Mouse (Mus musculus) lung, embryonic 15.5 days (tissue): Measurements from ENCODE around the gene Eef1a2. TPM values are rescaled to one million over a fixed set of nuclear protein-coding genes. Genes with fewer than 3 reads are reported as not detected.

Experiments used
- ATAC-seq: fragments of 200-750 bp; cut with Nextera tagmentation; 2 replicates; pipeline ENCODE4 v1.8.0; 2017; ENCODE audit warnings: moderate number of reproducible peaks, borderline replicate concordance; ENCODE audit not compliant: low FRiP score, low TSS enrichment; ENCODE audit errors: extremely low read depth
- H3K27ac ChIP-seq: fragments of 300-500 bp; sonication (generic); 2 replicates; pipeline ENCODE4 v1.5.1; 2015; ENCODE audit warnings: moderate library complexity, mild to moderate bottlenecking, inconsistent platforms
- H3K27me3 ChIP-seq: fragments of 300-500 bp; sonication (generic); 2 replicates; pipeline ENCODE4 v1.6.1; 2015; ENCODE audit warnings: inconsistent platforms
- H3K36me3 ChIP-seq: fragments of 300-500 bp; sonication (generic); 2 replicates; pipeline ENCODE4 v1.6.1; 2015; ENCODE audit warnings: inconsistent platforms
- H3K4me1 ChIP-seq: fragments of 300-500 bp; sonication (generic); 2 replicates; pipeline ENCODE4 v1.6.1; 2015; ENCODE audit warnings: inconsistent platforms
- H3K4me2 ChIP-seq: fragments of 300-500 bp; sonication (generic); 2 replicates; pipeline ENCODE4 v1.6.1; 2015; ENCODE audit warnings: inconsistent platforms, mild to moderate bottlenecking, moderate library complexity
- H3K4me3 ChIP-seq: fragments of 300-500 bp; sonication (generic); 2 replicates; pipeline ENCODE4 v1.5.1; 2015; ENCODE audit warnings: mild to moderate bottlenecking, inconsistent platforms
- H3K9ac ChIP-seq: fragments of 300-500 bp; sonication (generic); 2 replicates; pipeline ENCODE4 v1.6.1; 2015; ENCODE audit warnings: inconsistent platforms
- H3K9me3 ChIP-seq: fragments of 300-500 bp; sonication (generic); 2 replicates; pipeline ENCODE4 v1.6.1; 2016; ENCODE audit warnings: inconsistent platforms
- WGBS: fragments of 180-500 bp; shearing (Covaris S2); methylation state at CpG from one replicate; pipeline ENCODE4 v1.1.7; 2015; 5-methylcytosine and 5-hydroxymethylcytosine counted together
- polyA plus RNA-seq: library from polyadenylated mRNA; unstranded; fragments of >200 nt; fragmentation: Nextera tagmentation; extraction: Ambion mirVana; gene quantifications from 2 replicates; pipeline ENCODE4 v1.2.1, GENCODE M21; 2015

The Eef1a2 gene
- polyA plus RNA-seq, 1 experiment from 2014 or later: 0.54 TPM

GRCm38 (mm10) chr2:181143509-181144276 lies 13.1 kb downstream of the Eef1a2 start:
- no peak for ATAC-seq
- Histone ChIP-seq H3K4me2 (no peak overlapping the region), H3K27ac (no peak overlapping the region), H3K36me3 (no peaks in the 10 kb centered on the region), H3K9me3 (no peaks in the 10 kb centered on the region), H3K4me3 (no peak overlapping the region), H3K4me1 (peaks cover 10% of the 10 kb centered on the region), H3K9ac (no peak overlapping the region), H3K27me3 (peaks cover 22% of the 10 kb centered on the region)
- 56% methylated on average over 2 of the region's 2 CpGs for WGBS

- no peak for ATAC-seq
- WGBS: 57% methylated on average over 8 of the region's 8 CpGs
- Histone ChIP-seq H3K27me3 (peaks cover 15% of the 10 kb centered on the region), H3K4me3 (no peak overlapping the region), H3K36me3 (no peaks in the 10 kb centered on the region), H3K27ac (no peak overlapping the region), H3K9me3 (no peaks in the 10 kb centered on the region), H3K4me2 (no peak overlapping the region), H3K4me1 (peaks cover under 1% of the 10 kb centered on the region), H3K9ac (no peak overlapping the region)
Observed at GRCm38 (mm10) chr2:181142703-181143135, 14.1 kb downstream of the Eef1a2 start.

- WGBS: 86% methylated on average over 5 of the region's 5 CpGs
- Histone ChIP-seq H3K27ac (no peak overlapping the region), H3K9me3 (no peaks in the 10 kb centered on the region), H3K9ac (no peak overlapping the region), H3K36me3 (no peaks in the 10 kb centered on the region), H3K4me2 (no peak overlapping the region), H3K4me3 (no peak overlapping the region), H3K4me1 (peaks cover 3% of the 10 kb centered on the region; the same call in 1 of the 2 replicates), H3K27me3 (peaks cover 26% of the 10 kb centered on the region)
- no peak for ATAC-seq
Observed at GRCm38 (mm10) chr2:181139641-181140193, 17.1 kb downstream of the Eef1a2 start.

- H3K27me3 ChIP-seq: peaks cover 54% of the 10 kb centered on the region
Observed at GRCm38 (mm10) chr2:181136934-181137333, 19.9 kb downstream of the Eef1a2 start.

GRCm38 (mm10) chr2:181135446-181135818 lies 21.4 kb downstream of the Eef1a2 start:
- 7% methylated on average over 4 of the region's 4 CpGs for WGBS
- no peaks in the 10 kb centered on the region for H3K9me3 ChIP-seq
- peaks cover 10% of the 10 kb centered on the region for H3K4me1 ChIP-seq
- H3K4me2 ChIP-seq: peak overlapping the region; percentile 76; the same call in 1 of the 2 replicates
- ATAC-seq: no peak
- H3K4me3 ChIP-seq: no peak overlapping the region
- no peak overlapping the region for H3K9ac ChIP-seq
- no peaks in the 10 kb centered on the region for H3K36me3 ChIP-seq
- no peak overlapping the region for H3K27ac ChIP-seq
- peaks cover 58% of the 10 kb centered on the region for H3K27me3 ChIP-seq

More at GRCm38 (mm10) chr2:181136934-181137333, 19.9 kb downstream of the Eef1a2 start:
- no peaks in the 10 kb centered on the region for H3K36me3 ChIP-seq
- no peak overlapping the region for H3K4me3 ChIP-seq
- WGBS: 2% methylated on average over 6 of the region's 6 CpGs
- no peak overlapping the region for H3K9ac ChIP-seq
- no peak overlapping the region for H3K4me2 ChIP-seq
- H3K4me1 ChIP-seq: peaks cover 10% of the 10 kb centered on the region
- H3K27ac ChIP-seq: no peak overlapping the region
- H3K9me3 ChIP-seq: no peaks in the 10 kb centered on the region
- no peak for ATAC-seq

GRCm38 (mm10) chr2:181134591-181135445 lies 22.0 kb downstream of the Eef1a2 start, which contains the start of gene Kcnq2:
Gene Kcnq2, minus strand, starts transcription at chr2:181135300.
- peaks cover 10% of the 10 kb centered on the region for H3K4me1 ChIP-seq
- no peak within 1 kb of the TSS for H3K9ac ChIP-seq
- peak within 1 kb of the TSS; percentile 76 for H3K4me2 ChIP-seq
- peak within 1 kb of the TSS; percentile 40 for H3K4me3 ChIP-seq
- no peak within 1 kb of the TSS for H3K27ac ChIP-seq
- no peaks in the 10 kb centered on the region for H3K9me3 ChIP-seq
- H3K27me3 ChIP-seq: peaks cover 58% of the 10 kb centered on the region
- H3K36me3 ChIP-seq: no peaks in the 10 kb centered on the region
- WGBS: under 1% methylated on average over 98 of the region's 104 CpGs
- ATAC-seq: no peak

- 9% methylated on average over 22 of the region's 22 CpGs for WGBS
- peak overlapping the region; percentile 76 for H3K4me2 ChIP-seq
Observed at GRCm38 (mm10) chr2:181133837-181134590, 22.8 kb downstream of the Eef1a2 start.

GRCm38 (mm10) chr2:181130245-181130644 lies 26.6 kb downstream of the Eef1a2 start:
- Histone ChIP-seq H3K27me3 (peaks cover 38% of the 10 kb centered on the region), H3K4me2 (no peak overlapping the region), H3K4me1 (peaks cover 10% of the 10 kb centered on the region), H3K9me3 (no peaks in the 10 kb centered on the region), H3K4me3 (no peak overlapping the region), H3K27ac (no peak overlapping the region), H3K9ac (no peak overlapping the region), H3K36me3 (no peaks in the 10 kb centered on the region)
- ATAC-seq: no peak
- WGBS: 45% methylated on average over 4 of the region's 4 CpGs

More at GRCm38 (mm10) chr2:181133837-181134590, 22.8 kb downstream of the Eef1a2 start:
- Histone ChIP-seq H3K4me3 (peak overlapping the region; percentile 40), H3K36me3 (no peaks in the 10 kb centered on the region), H3K9ac (no peak overlapping the region), H3K27me3 (peaks cover 58% of the 10 kb centered on the region), H3K27ac (no peak overlapping the region), H3K9me3 (no peaks in the 10 kb centered on the region), H3K4me1 (peaks cover 10% of the 10 kb centered on the region)
- no peak for ATAC-seq

- ATAC-seq: no peak
- no peaks in the 10 kb centered on the region for H3K36me3 ChIP-seq
- H3K4me3 ChIP-seq: no peak overlapping the region
- H3K9ac ChIP-seq: no peak overlapping the region
- no peaks in the 10 kb centered on the region for H3K9me3 ChIP-seq
- no peak overlapping the region for H3K4me2 ChIP-seq
- no peak overlapping the region for H3K27ac ChIP-seq
- 60% methylated on average over 4 of the region's 4 CpGs for WGBS
- H3K4me1 ChIP-seq: no peaks in the 10 kb centered on the region
- H3K27me3 ChIP-seq: peaks cover 25% of the 10 kb centered on the region
Observed at GRCm38 (mm10) chr2:181128963-181129362, 27.9 kb downstream of the Eef1a2 start.

- no peak overlapping the region for H3K9ac ChIP-seq
- no peak for ATAC-seq
- H3K4me1 ChIP-seq: no peaks in the 10 kb centered on the region
- H3K36me3 ChIP-seq: no peaks in the 10 kb centered on the region
- H3K4me2 ChIP-seq: no peak overlapping the region
- H3K9me3 ChIP-seq: no peaks in the 10 kb centered on the region
- H3K27me3 ChIP-seq: peaks cover 13% of the 10 kb centered on the region
- 37% methylated on average over 3 of the region's 3 CpGs for WGBS
- no peak overlapping the region for H3K27ac ChIP-seq
- no peak overlapping the region for H3K4me3 ChIP-seq
Observed at GRCm38 (mm10) chr2:181127786-181128185, 29.0 kb downstream of the Eef1a2 start.

GRCm38 (mm10) chr2:181125726-181126455 lies 30.9 kb downstream of the Eef1a2 start:
- no peak overlapping the region for H3K4me2 ChIP-seq
- whole genome bisulfite sequencing: 41% methylated on average over 7 of the region's 7 CpGs
- no peaks in the 10 kb centered on the region for H3K36me3 ChIP-seq
- no peaks in the 10 kb centered on the region for H3K4me1 ChIP-seq
- H3K27me3 ChIP-seq: no peaks in the 10 kb centered on the region
- no peak overlapping the region for H3K9ac ChIP-seq
- ATAC-seq: no peak
- H3K9me3 ChIP-seq: no peaks in the 10 kb centered on the region
- no peak overlapping the region for H3K4me3 ChIP-seq
- H3K27ac ChIP-seq: no peak overlapping the region
